Mouse (Mus musculus) adipocyte (in vitro differentiated cells): ENCODE results near the gene Rere.
"Not testable (repeated sequence)": the region's sequence is repeated elsewhere in the genome, so short reads cannot be mapped to it uniquely, and the experiment has no call there.

Experiments
- DNase-seq: peaks from one replicate; pipeline ENCODE4 v3.0.0-alpha.2; 2016; ENCODE audit warnings: low spot score

Rere gene

DNA sequence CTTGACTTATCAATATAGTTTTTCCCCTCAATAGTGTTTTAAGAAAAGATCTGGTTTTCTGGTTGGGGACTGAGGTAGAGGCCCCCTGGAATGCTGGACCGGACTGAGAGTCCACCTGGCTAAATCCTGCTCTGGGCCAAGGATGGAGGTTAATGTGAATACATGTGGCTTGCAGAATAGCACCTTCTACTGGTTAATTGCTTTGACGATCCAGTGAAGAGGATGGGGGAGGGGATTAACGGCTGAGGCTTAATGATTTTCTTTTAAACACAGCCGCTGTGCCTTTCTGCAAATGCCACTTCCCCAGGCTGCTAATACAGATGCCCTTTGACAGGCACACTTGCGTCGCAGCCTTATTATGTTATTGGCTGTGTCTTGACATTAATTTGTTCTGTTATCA lies 2.5 kb downstream of the Rere start:
- DNase-seq = no peak

DNA sequence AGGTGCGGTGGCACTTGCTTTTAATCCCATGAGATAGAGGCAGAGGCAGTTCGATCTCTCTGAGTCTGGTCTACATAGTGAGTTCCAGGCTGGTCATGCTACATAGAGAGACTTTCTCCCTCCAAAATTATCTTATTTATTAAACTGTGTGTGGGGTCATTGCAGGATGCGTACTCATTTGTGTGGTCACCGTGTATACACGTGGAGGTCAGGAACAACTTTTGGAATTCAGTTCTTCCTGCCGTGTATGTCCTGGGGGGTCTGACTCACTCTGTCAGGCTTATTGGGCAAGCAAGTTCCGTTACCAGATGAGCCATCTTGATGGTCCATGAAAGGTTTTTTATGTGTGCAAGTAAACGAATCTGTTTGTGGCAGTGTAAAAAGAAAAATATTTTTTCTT lies 5.5 kb downstream of the Rere start:
- no peak for DNase-seq

DNA sequence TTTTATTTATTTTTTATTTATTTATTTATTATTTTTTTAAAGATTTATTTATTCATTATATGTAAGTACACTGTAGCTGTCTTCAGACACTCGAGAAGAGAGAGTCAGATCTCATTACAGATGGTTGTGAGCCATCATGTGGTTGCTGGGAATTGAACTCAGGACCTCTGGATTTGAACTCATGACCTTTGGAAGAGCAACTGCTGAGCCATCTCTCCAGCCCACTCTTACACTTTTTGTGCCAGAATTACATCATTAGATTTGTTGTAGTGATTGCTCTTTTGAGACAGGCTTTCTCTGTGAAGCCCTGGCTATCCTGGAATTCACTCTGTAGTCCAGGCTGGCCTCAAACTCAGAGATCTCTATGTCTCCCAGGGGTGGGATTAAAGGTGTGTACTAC lies 6.0 kb downstream of the Rere start:
- DNase-seq = not testable (repeated sequence)

DNA sequence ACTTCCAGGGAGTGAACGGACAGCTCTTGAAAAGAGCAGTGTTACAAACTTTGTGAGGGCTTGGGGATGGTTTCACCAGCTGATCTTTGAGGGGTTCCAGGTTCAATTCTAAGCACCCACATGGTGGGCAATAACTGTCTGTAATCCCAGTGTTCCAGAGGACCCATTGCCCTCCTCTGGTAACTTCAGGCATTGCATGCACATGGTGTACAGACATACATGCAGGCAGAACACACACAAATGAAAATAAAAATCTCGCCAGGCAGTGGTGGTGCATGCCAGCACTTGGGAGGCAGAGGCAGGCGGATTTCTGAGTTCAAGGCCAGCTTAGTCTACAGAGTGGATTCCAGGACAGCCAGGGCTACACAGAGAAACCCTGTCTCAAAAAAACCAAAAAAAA lies 10.5 kb downstream of the Rere start:
- no peak for DNase-seq

DNA sequence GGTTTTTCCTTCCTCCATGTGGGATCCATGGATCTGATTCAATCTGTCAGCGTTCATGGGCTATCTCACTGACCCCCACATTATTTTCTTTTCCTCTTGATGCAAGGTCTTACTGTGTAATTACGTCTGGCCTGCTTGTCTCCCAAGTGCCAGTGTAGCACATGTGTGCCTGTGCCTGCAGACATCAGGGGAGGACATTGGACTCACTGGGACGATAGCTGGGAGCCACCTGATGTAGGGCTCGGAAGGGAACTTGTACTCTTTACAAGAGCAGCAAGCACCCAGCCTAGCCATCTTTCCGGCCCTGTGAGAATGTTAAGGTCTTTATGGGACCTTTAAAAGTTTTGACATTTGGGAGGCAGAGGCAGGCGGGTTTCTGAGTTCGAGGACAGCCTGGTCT lies 13.4 kb downstream of the Rere start:
- DNase-seq = no peak

DNA sequence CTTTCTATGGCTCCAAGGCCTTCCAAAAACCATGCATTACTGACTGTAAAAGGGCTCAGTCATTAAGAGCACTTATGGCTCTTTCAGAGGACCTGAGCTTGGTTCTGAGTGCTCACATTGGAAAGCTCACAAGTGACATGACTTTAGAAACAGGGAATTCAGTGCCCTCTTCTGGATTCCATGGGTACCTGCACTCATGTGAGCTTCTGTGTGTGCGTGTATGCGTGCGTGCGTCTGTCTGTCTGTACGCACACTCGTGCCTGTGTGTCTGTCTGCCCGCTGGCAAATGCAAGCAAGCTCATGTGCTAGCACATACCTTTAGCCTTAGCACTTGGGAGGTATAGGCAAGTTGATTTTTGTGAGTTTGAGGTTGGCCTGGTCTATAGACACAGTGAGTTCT lies 14.5 kb downstream of the Rere start:
- no peak for DNase-seq

DNA sequence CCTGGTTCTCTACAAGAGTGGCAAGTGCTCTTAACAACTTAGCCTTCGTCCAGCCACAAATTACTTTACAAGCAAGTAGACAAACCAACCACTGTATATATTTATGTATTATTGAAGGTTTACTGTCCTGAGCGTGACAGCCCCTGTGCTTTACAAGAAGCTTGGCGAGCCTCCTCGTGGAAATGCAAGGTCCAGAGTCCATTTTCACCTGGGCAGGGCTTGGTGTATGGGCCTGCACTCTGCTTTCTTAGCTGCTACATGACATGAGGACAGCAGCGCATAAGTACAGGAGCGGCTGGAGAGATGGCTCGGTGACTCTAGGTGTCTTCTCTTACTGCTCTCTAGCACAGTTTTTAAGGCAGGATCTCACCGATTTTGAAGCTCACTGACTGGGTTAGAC lies 21.3 kb downstream of the Rere start:
- DNase-seq = no peak

DNA sequence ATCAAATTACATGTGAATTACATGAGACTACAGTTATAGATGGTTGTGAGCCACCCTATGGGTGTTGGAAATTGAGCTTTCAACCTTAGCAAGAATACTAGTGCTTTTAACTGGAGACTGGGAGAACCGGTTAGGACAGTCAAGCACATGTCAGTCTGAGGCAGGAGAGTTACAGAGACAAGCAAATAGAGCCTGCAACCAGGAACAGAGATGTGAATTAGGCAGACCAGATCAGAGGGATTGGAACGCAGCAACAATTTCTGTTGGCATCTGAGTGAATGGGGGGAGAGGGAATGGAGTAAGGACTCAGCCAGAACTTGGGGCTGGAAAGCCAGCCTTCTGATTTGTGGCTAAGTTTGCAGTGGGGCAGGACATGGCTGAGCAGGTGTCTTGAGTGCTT lies 25.3 kb downstream of the Rere start:
- peak; percentile 18 for DNase-seq

DNA sequence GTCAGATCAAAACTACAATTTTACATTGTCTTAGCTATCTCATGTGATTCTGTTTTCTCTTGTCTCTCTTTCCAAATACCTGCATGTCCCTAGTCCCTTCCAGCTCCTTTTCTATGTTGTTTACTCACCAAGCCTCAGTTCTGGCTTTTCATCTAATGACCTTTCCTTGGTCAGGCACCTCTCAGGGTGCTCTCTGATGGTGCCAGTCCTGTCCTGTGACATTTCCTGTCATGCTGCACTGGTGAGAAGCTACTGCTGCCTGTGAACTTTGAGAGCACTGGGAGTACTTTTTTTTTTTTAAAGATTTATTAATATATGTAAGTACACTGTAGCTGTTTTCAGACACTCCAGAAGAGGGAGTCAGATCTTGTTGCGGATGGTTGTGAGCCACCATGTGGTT lies 25.8 kb downstream of the Rere start:
- peak; percentile 23 for DNase-seq

DNA sequence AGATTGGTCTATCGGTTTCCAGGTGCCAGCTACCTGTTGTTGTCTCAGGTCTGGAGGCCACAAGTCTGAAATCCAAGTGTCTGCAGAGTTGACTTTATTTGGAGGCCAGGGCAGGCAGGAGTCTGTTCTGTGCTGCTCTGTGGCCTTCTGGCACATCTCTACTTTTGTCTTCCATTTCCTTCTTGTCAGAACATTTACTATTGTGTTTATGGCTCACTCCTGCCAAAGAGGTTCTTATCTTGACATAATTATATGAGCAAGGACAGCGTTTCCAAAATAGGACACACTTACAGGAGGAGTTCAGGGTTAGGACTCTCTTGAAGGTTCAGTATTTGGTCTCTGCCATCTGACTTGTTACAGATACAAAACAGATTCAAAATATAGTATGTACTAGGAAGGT lies 30.0 kb downstream of the Rere start:
- no peak for DNase-seq

DNA sequence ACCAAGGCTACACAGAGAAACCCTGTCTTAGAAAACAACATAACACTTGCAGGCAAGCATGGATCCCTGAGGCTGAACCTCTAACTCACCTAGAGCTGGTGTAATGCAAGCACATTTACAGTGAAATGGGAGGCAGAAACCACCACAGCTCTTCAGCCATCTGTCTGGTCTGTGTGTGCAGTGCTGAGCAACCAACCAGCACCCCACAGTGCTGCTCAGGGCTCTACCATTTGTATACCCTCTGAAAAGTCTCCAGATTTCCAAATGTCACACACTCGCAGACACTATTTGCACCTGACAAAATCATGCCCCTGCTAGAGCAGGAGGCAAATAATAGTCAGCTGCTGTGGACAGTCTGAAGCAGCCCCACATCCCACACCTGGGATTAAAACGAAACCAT lies 31.2 kb downstream of the Rere start:
- no peak for DNase-seq

DNA sequence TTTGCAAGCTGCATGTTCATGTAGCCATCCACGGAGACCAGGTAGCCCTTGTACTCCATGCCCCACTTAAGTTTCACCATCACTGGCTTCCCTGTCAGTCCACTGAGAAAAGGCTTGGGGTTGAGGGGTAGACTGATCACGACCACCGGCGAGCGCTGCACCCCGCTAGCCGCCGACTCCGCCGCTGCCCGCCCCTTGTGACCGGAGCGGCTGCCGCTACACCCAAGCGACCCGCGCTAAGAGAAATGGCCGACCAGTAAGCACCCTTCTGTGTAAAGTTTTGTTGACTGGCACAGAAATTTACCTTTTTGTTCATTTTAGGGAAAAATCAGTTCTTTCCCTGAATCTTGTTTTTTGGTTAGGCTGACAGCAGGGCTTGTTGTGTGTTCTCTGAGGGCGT lies 33.9 kb downstream of the Rere start:
- no peak for DNase-seq

DNA sequence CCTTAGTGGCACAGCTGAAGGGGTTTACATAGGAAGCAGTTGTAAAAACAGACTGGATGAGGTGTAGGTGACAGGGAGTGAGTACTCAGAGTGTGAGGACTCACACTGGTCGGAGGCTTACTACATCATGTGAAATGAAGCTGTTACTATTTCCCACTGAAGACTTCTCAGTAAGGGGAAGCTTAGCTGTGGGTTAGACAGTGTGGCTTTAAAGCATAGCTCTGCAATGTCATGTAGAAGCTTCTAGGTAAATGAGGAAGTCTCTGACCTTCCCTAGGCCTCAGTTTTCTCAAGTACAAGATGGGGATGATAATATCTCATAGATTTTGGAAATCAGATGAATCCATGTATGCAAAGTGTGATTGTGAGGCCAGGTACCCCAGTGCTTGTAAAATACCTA lies 35.1 kb downstream of the Rere start:
- DNase-seq = no peak

DNA sequence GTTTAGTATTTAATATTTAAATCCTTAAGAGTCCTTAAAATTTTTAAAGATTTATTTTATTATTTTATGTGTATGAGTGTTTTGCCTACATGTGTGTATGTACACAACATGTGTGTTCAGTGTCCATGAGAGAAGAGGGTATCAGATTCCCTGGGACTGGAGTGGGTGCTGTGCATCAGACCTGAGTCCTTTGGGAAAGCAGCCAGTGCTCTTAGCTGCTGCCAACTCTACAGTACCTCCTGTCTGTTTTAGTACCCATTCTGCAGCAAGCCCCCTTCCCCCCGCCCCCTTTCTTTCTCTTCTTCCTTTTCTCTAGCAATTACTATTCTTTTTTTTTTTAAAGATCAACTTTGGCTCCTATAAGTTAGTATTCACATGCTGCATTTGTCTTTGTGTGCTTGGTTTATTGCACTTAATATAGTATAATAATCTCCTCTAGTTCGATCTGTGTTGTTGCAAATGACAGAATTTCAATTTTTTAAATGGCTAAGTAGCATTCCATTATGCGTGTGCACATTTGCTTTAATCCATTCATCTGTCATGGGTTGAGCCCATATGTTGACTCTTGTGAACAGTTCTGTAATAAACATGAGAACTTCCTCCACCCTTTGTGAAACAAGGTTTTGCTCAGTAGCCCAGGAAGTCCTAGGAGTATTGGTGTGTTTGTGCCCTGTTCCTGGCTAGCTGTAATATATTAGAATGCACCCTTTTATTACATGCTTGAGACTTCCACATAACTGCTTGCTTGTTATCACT lies 43.8 kb downstream of the Rere start:
- no peak for DNase-seq

DNA sequence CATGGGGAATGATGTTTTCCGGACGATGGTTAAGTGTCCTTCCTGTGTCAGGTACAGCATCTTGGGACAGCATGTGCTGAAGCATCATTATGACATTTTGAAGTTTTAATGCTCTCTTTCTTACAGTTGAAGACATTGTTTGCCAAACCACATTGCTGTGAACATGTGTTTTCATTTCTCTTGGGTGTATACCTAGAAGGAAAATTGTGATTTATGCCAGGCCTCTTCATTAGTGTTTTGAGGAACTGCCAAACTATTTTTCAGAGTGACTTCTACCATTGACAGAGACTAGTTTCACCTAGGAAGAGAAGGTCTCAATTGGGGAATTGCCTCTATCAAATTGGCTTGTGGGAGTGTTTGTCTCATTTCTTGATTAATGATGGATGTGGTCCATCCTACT lies 44.6 kb downstream of the Rere start:
- no peak for DNase-seq

DNA sequence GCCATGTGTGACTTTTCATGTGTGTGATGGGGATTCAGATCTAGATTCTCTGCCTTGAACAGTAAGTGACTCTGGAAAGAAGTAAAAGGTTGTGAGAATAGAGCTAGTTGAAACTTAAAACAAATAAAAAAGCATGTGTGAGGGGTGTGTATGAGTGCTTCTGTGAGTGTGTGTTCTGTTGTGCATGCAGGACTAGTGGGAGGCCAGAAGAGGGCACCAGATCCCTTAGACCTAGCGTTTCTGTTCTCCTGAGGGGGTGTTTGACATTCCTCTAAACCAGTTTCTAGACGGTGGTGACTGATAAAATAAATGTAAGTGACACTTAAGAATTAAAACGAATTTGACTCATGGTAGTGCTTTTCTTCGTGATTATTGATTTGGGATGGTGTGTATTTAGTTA lies 46.0 kb downstream of the Rere start:
- DNase-seq = no peak

DNA sequence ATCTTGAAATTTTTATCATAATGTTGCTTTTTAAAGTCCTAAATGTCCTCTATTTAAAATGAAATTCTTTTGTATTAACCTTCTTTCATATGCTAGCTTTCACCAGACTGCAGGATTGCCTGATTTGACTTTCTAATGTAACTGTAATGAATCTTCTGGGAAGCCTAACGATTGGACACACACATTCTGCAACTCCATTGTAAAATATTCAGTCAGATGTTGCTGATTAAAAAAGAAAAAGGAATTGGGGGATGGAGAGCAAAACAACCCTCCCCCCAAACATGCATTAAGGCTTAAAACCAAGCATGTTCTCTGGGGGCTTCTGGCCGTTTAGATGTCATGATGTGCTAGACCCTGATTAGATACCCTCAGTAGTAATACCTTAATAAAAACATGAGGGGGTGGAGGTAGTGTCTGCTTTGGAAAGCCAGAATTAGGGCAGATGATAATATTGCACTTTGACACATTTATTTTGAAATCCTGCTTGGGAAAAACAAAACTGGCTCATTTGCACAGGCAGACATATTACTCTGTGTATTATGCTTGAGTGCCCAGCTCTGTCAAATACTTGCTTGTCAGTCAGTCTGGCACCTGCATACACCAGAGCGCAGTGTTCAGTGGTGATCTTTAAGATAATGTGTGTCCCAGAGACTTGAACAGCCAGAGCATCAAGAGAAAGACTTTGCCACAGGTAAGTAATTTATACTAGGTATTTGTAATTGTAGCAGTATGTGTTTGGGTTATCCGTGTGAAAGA lies 52.7 kb downstream of the Rere start:
- DNase-seq = peak; percentile 28

DNA sequence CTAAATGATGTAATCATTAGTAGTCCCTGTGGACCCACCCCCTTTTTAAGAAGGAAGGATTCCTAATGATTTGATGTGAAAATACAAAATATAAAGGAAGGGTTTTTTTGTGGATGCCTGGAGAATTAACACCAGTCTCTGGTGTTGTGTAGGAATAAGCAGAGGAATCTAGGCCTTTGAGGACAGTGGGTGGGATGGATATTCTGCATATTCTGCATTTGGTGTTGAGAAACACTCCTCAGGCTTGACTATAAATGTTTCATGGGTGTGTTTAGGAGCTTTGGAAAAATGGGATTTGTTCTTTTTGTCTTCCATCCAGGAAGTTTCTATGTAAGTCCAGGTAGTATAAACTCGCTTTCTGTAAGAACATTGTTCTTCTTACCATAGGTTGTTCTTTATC lies 55.8 kb downstream of the Rere start:
- no peak for DNase-seq

DNA sequence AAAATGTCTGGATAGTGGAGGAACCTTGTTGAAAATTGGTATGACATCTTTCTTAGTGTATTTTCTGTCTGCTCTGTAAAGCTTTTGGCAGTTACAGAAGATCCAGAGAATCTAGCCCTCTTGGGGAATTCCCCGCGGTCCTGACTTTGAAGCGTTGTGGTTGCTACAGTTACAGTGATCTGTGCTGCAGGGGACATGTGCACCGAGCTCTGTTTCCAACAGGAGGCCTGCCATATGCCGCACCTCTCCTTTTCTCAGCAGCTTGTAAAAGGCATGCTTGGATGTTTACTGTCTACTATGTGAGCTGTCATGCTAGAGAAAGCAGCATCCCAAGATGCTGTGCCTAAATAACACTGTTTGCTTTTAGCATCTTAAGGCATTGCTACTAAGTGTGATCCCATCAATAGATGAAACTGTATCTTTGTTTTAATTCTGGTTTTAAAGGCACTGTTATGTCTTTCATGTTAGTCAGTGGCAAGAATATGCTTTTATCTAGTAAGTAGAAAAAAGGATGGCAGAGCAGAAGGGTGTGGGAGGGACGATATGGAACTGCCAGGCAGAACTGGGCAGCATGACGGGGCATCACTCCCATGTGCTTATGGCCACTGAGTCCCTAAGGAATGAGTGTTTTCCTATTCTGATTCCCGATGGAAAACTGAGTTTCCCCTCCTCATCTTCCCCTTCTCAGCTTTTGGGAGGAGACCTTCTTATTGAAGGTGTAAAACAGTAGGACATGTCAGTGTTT lies 57.6 kb downstream of the Rere start:
- no peak for DNase-seq

DNA sequence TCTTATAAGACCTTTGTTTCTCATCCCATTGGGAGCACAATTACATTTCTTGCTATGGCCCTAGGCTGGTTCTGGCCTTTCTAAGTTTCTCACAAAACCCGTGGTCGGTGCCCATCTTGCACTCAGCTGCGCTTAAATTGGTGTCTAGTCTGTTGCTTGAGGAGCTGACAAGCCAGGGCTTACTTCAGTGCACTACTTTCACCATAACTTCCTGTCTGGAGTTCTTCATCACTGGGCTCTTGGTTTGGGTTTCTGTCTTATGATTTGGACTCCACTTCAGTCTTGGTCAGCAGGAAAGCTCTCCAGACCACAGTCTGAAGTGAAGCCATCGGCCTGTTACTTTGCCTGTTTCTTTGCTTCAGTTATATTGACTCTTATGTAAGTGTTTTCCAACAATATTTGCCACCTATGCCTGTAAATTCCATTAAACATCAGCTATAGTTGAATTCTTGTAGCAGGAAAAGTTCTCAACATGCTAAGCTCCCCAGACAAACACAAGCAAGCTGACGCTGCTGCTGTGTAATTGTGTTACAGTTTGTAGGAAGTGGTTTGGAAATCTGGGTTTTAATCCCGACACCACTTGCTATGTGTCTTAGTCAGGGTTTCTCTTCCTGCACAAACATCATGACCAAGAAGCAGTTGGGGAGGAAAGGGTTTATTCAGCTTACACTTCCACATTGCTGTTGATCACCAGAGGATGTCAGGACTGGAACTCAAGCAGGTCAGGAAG lies 59.5 kb downstream of the Rere start:
- DNase-seq = no peak

DNA sequence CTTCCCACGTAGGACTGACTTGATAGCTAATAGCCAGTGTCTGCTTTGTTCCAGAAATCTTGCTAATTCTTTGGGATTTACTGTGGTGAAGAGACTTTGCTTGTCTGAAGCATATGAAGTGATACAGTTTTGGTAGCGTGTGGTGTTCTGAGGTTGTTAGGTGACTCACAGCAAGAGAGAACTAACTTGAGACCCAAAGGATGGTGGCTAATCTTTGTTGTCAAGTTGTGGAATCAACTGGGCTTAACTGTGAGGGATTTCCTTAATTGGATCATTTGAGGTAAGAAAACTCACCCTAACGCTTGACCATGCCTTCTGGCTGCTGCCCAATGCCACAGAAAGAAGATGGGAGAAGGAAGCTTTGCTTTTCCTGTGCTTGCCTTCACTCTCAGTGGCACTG lies 63.1 kb downstream of the Rere start:
- no peak for DNase-seq

DNA sequence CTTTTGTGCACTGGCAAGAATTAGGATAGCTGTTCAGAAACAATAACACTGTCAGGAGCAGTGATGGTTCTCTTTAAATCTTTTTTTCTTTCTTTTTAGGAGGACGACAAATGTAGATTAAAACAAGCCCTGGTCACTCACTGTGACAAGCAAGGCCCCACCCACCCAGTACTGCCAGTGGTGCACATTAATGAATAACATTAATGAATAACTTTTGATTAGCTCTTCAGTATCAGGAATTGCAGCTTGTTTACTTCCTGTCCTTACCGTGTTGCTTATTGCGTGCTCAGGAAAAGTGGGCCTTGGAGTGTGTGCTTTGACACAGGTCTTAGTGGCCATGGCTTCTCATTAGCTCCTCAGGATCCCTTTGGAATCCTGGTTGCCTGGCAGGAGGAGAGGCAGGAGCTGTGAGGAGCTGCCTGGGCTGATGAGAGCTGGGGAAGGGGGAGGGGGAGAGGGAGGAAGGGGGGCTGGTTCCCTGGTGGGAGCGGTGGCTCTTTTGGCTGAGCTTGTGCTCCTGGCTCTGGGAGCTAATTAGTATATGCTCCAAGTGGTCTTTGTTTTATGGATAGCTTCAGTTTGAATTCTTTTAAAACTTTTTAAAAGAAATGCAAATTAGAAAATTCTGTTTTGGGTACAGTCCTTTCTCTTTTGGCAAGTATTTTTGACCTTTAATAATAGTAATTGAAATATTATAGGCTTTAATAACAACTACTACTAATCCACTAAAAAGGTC lies 65.4 kb downstream of the Rere start:
- DNase-seq = no peak
